Mouse (Mus musculus) liver, postnatal 0 days (tissue): Measurements from ENCODE around the gene Nr1d1.

Experiments
- CTCF ChIP-seq: sonication (generic); IDR thresholded peaks from 2 replicates; pipeline ENCODE4 v1.5.1; 2016; ENCODE audit warnings: antibody characterized with exemption, low read depth
- EP300 ChIP-seq: IDR thresholded peaks from 2 replicates; pipeline ENCODE4 v1.6.1; 2016; ENCODE audit warnings: antibody characterized with exemption, low read depth, mild to moderate bottlenecking

GRCm38 (mm10) chr11:98789824-98790223 is 14.7 kb upstream of the Nr1d1 start:
- no peak for TF ChIP-seq CTCF
- no peak for TF ChIP-seq EP300
